18 mouse cellular contexts compared by ENCODE assay signal in genomic region chr1:36093741-36094140, GRCm38 (mm10). TPM values are rescaled to one million over a fixed set of nuclear protein-coding genes. Genes with fewer than 3 reads are reported as not detected.
DNase-seq lines count a peak whose midpoint lies in the region; ATAC-seq and TF ChIP-seq lines count a peak whose summit lies in the region.
"Had no signal": no experiment of that assay in that cellular context is flagged by ENCODE, and none has a peak within 500 bp of the region (broad histone marks: within the 10 kb centered on the region; RNA-seq: fewer than 3 reads in every experiment).

No protein-coding gene starts in this region.

- H3K9ac ChIP-seq in liver, embryonic 11.5 days (ENCODE audit: low read depth, low read length) = no peak overlapping the region
- H3K9ac ChIP-seq in liver, embryonic 15.5 days = peak overlapping the region; percentile 54; the same call in 1 of the 2 replicates
- H3K9ac ChIP-seq in stomach, postnatal 0 days (ENCODE audit: low read length) = no peak overlapping the region
- H3K9ac ChIP-seq: forebrain, embryonic 13.5 days; forebrain, postnatal 0 days; heart, embryonic 12.5 days; hindbrain, embryonic 14.5 days had no signal

- TF ChIP-seq CTCF in bone marrow, adult 2 months (IDR thresholded peaks at IDR 0.05; ENCODE audit: control insufficient read depth, insufficient read depth, low read length) = no peak
- no peak for TF ChIP-seq CTCF in stomach, postnatal 0 days (IDR thresholded peaks at IDR 0.05; ENCODE audit: low read depth)

- no peak overlapping the region for H3K4me2 ChIP-seq in liver, embryonic 11.5 days
- no peak overlapping the region for H3K4me2 ChIP-seq in liver, embryonic 15.5 days
- H3K4me2 ChIP-seq in stomach, postnatal 0 days (replicated peaks; ENCODE audit: low read depth) = no peak overlapping the region
- H3K4me2 ChIP-seq: forebrain, embryonic 13.5 days; heart, embryonic 12.5 days; hindbrain, embryonic 14.5 days had no signal

- peaks cover 14% of the 10 kb centered on the region for H3K4me1 ChIP-seq in bone marrow, adult 2 months (ENCODE audit: control insufficient read depth, insufficient read depth, low read length)
- H3K4me1 ChIP-seq in liver, embryonic 11.5 days (replicated peaks; ENCODE audit: control insufficient read depth, insufficient read depth, low read length) = peaks cover 55% of the 10 kb centered on the region
- H3K4me1 ChIP-seq in liver, embryonic 15.5 days (replicated peaks) = peaks cover 99% of the 10 kb centered on the region
- peaks cover 17% of the 10 kb centered on the region for H3K4me1 ChIP-seq in stomach, postnatal 0 days (replicated peaks; ENCODE audit: control insufficient read depth, insufficient read depth)

- H3K36me3 ChIP-seq in liver, embryonic 11.5 days (ENCODE audit: control insufficient read depth, insufficient read depth, low read length) = peaks cover 20% of the 10 kb centered on the region
- peaks cover 78% of the 10 kb centered on the region for H3K36me3 ChIP-seq in liver, embryonic 15.5 days (replicated peaks)
- H3K36me3 ChIP-seq in stomach, postnatal 0 days (ENCODE audit: control insufficient read depth, insufficient read depth, low read length) = no peaks in the 10 kb centered on the region; the same call in 1 of the 2 replicates

- no peak for DNase-seq in liver, embryonic 11.5 days (ENCODE audit: low spot score)
- DNase-seq in stomach, postnatal 0 days (ENCODE audit: low spot score) = peak; percentile 62
- no peak for DNase-seq in layer of hippocampus, postnatal 25 days (ENCODE audit: extremely low spot score in 1 of 2, low spot score in 1 of 2)
- DNase-seq in cerebellum, adult 11 months = no peak
- DNase-seq: adrenal gland, postnatal 10 days; cerebellum, adult 2 months; cerebellum, postnatal 10 days; forebrain, postnatal 0 days; gastrocnemius, adult 2 months; gastrocnemius, postnatal 25 days had no signal

- TF ChIP-seq EP300 in stomach, postnatal 0 days (optimal IDR thresholded peaks at IDR 0.05) = no peak

- no peak for ATAC-seq in liver, embryonic 11.5 days (replicated peaks; ENCODE audit: low FRiP score)
- no peak for ATAC-seq in liver, embryonic 15.5 days (ENCODE audit: insufficient read depth)
- peak; percentile 35 for ATAC-seq in stomach, postnatal 0 days (ENCODE audit: low FRiP score, low TSS enrichment)
- ATAC-seq: forebrain, embryonic 13.5 days; forebrain, postnatal 0 days had no signal

- WGBS in bone marrow, adult 2 months = 94% methylated on average over 8 of the region's 8 CpGs
- WGBS in liver, embryonic 11.5 days = over 99% methylated on average over 8 of the region's 8 CpGs
- WGBS in liver, embryonic 15.5 days (ENCODE audit: insufficient replicate concordance) = 95% methylated on average over 8 of the region's 8 CpGs
- WGBS in stomach, postnatal 0 days = 74% methylated on average over 8 of the region's 8 CpGs

- H3K27me3 ChIP-seq in liver, embryonic 11.5 days (replicated peaks; ENCODE audit: control insufficient read depth, insufficient read depth, low read length) = no peaks in the 10 kb centered on the region
- H3K27me3 ChIP-seq in liver, embryonic 15.5 days = no peaks in the 10 kb centered on the region
- H3K27me3 ChIP-seq in stomach, postnatal 0 days (ENCODE audit: control insufficient read depth, insufficient read depth, low read length) = no peaks in the 10 kb centered on the region
- H3K27me3 ChIP-seq: forebrain, embryonic 13.5 days; heart, embryonic 12.5 days had no signal

- no peaks in the 10 kb centered on the region for H3K9me3 ChIP-seq in liver, embryonic 11.5 days (ENCODE audit: control insufficient read depth, low read length)
- H3K9me3 ChIP-seq in liver, embryonic 15.5 days (replicated peaks) = no peaks in the 10 kb centered on the region
- H3K9me3 ChIP-seq in stomach, postnatal 0 days (ENCODE audit: control insufficient read depth, low read length) = no peaks in the 10 kb centered on the region
- H3K9me3 ChIP-seq: embryonic facial prominence, embryonic 10.5 days; forebrain, embryonic 13.5 days; G1E; heart, embryonic 12.5 days; hindbrain, embryonic 10.5 days had no signal

- no peak for TF ChIP-seq POLR2A in bone marrow, adult 2 months (IDR thresholded peaks at IDR 0.05; ENCODE audit: borderline replicate concordance, control insufficient read depth, low read depth, low read length)

- H3K27ac ChIP-seq in bone marrow, adult 2 months (ENCODE audit: control insufficient read depth, insufficient read depth, low read depth, low read length, poor library complexity) = peak overlapping the region; percentile 8; the same call in 1 of the 2 replicates
- H3K27ac ChIP-seq in liver, embryonic 11.5 days (ENCODE audit: low read depth, low read length) = peak overlapping the region; percentile 26
- H3K27ac ChIP-seq in liver, embryonic 15.5 days (replicated peaks) = peak overlapping the region; percentile 97
- peak overlapping the region; percentile 56; the same call in 1 of the 2 replicates for H3K27ac ChIP-seq in stomach, postnatal 0 days (replicated peaks)
- H3K27ac ChIP-seq: embryonic facial prominence, embryonic 10.5 days; forebrain, embryonic 13.5 days; gastrocnemius, adult 2 months; hindbrain, embryonic 10.5 days; hindbrain, embryonic 14.5 days had no signal

- H3K4me3 ChIP-seq in bone marrow, adult 2 months (replicated peaks; ENCODE audit: control insufficient read depth, low read depth, low read length) = no peak overlapping the region
- no peak overlapping the region for H3K4me3 ChIP-seq in liver, embryonic 11.5 days (ENCODE audit: low read depth, low read length)
- no peak overlapping the region for H3K4me3 ChIP-seq in liver, embryonic 15.5 days (replicated peaks)
- H3K4me3 ChIP-seq in stomach, postnatal 0 days (ENCODE audit: low read depth, low read length) = no peak overlapping the region
- H3K4me3 ChIP-seq: embryonic facial prominence, embryonic 10.5 days; forebrain, embryonic 13.5 days; gastrocnemius, adult 2 months; heart, embryonic 12.5 days; hindbrain, embryonic 10.5 days had no signal

RNA-seq across cellular contexts. Expression of gene Hs6st1, which starts 25.5 kb away (rescaled TPM):
- polyA plus RNA-seq in bone marrow, adult 2 months (2011; ENCODE audit: insufficient read depth, insufficient read length, low replicate concordance, missing spikeins) = 42.4 and 47.6 TPM in 2 replicates
- polyA plus RNA-seq in liver, embryonic 11.5 days (2014; fragmentation: Nextera tagmentation; extraction: Ambion mirVana) = 11.1 and 15.0 TPM in 2 replicates
- 13.2 and 17.4 TPM in 2 replicates for polyA plus RNA-seq in liver, embryonic 15.5 days (2015; fragmentation: Nextera tagmentation; extraction: Ambion mirVana)
- polyA plus RNA-seq in stomach, postnatal 0 days (2015; fragmentation: Nextera tagmentation; extraction: Ambion mirVana) = 5.7 and 6.8 TPM in 2 replicates
- 10 to 100 TPM; 40.9 to 43.0 TPM for total RNA-seq in layer of hippocampus, postnatal 25 days (2021)

Comparison
In these comparisons a context has a peak if more than half of its experiments do, and no peak if none do; other contexts are left out.
1. H3K27ac ChIP-seq: peak in every context shown above with its lines; median percentile 97 in liver, embryonic 15.5 days; 56 in stomach, postnatal 0 days; 26 in liver, embryonic 11.5 days; 8 in bone marrow, adult 2 months.